Mouse (Mus musculus): ENCODE data around the gene Tas2r105.

- no peak for TF ChIP-seq CTCF (conservative IDR thresholded peaks at IDR 0.05 in 1 of 2, IDR thresholded peaks at IDR 0.05 in 1 of 2; ENCODE audit: low read depth in 2 of 2, low read length in 2 of 2)
- TF ChIP-seq HCFC1 (IDR thresholded peaks at IDR 0.05; ENCODE audit: low read depth, low read length) = no peak
- TF ChIP-seq USF1 (IDR thresholded peaks at IDR 0.05; ENCODE audit: low read depth, low read length) = no peak
- no peak for TF ChIP-seq ETS1 (conservative IDR thresholded peaks at IDR 0.05; ENCODE audit: low read depth, low read length)
- no peak for TF ChIP-seq SIN3A (IDR thresholded peaks at IDR 0.05; ENCODE audit: low read length)
- no peak for TF ChIP-seq IRF4 (IDR thresholded peaks at IDR 0.05; ENCODE audit: low read depth, low read length)
- no peak for TF ChIP-seq POLR2A (IDR thresholded peaks at IDR 0.05; ENCODE audit: low read depth, low read length)
- TF ChIP-seq TCF12 (IDR thresholded peaks at IDR 0.05; ENCODE audit: low read depth, low read length) = no peak
- no peak for TF ChIP-seq ELF1 (IDR thresholded peaks at IDR 0.05; ENCODE audit: low read depth, low read length)
- no peak for TF ChIP-seq TBP (conservative IDR thresholded peaks at IDR 0.05; ENCODE audit: low read depth, low read length)
- TF ChIP-seq EP300 (IDR thresholded peaks at IDR 0.05; ENCODE audit: low read length) = no peak
- TF ChIP-seq MAFK (IDR thresholded peaks at IDR 0.05; ENCODE audit: insufficient replicate concordance, low read length) = no peak
- no peak for TF ChIP-seq MYC (IDR thresholded peaks at IDR 0.05; ENCODE audit: low read depth, low read length)
- no peak for TF ChIP-seq E2F4 (IDR thresholded peaks at IDR 0.05; ENCODE audit: insufficient replicate concordance, low read depth, low read length)
Measured at GRCm38 (mm10) chr6:131685644-131686043, 1.7 kb downstream of the Tas2r105 start, which contains the start of gene Tas2r104.

Data from CH12.LX (cell line).